Mouse (Mus musculus) testis, adult 2 months (tissue): ENCODE results near the gene Slc35e3.

Experiments
- CTCF ChIP-seq: fragments of 200-500 bp; IDR thresholded peaks from 2 replicates; pipeline ENCODE4 v1.5.1; 2012; ENCODE audit warnings: low read depth, mild to moderate bottlenecking, inconsistent platforms, low read length, moderate library complexity; ENCODE audit not compliant: control insufficient read depth, insufficient read depth, insufficient replicate concordance
- POLR2A ChIP-seq: fragments of 200-500 bp; IDR thresholded peaks from 2 replicates; pipeline ENCODE4 v1.6.1; 2012; ENCODE audit warnings: low read depth, mild to moderate bottlenecking, inconsistent platforms, low read length, moderate library complexity; ENCODE audit not compliant: control insufficient read depth

DNA sequence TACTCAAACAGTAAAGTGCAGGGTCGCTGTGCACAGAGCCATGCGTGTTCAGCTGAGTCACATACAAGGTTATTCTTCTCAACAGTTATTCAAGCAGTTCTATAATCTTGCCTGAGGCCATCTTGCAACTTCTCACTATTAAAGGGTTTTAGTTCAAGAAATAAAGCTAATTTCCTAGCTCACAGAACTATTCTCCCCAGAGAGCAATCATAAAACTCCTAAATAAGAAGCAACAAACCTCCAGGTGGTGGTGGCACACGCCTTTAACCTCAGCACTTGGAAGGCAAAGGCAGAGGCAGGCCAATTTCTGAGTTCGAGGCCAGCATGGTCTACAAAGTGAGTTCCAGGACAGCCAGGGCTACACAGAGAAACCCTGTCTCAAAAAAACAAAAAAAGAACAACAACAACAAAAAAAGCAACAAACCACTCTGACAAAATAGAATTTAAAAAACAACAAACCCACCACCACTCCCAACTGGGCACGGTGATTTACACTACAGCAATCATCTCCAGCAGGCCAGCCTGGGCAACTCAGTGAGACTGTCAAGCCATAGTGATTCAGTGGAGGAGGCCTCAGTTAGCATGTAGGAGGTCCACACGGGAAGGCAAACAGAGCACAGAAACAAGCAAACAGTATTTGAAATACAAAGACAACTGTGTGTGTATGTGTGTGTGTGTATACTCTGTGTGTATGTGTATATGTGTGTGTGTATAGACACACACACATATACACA lies 49.2 kb downstream of the Slc35e3 start:
- no peak for TF ChIP-seq POLR2A
- no peak for TF ChIP-seq CTCF
